Mouse (Mus musculus): ENCODE measurements at regions not wholly inside any gene's neighbourhood (a gene's known extent, or its start where the extent isn't known, plus 50 kb on each side); places are given as distances from the start of the nearest gene placed in this dataset.

DNA sequence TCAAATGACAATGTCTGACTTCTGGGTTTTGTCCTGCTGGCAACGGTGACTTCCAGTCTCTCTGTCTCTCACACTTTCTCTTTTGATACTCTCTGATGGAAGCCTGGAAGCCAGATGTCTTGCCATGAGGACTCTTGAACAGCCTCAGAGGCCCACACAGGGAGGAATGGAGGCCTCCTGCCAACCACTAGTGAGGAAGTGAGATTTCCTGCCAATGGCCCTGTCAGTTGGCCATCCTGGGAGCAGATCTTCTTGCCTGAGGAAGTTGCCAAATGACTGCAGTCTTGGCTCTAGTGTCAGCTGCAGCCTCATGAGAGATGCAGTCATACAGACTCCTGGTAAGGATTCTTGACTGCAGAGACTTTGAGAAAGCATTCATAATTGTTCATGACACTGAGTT lies 741.7 kb downstream of the Adgrl2 start:
- Histone ChIP-seq H3K4me2 (replicated peaks; ENCODE audit: low read depth) (no peak overlapping the region), H3K36me3 (ENCODE audit: control insufficient read depth, insufficient read depth) (no peaks in the 10 kb centered on the region), H3K9me3 (ENCODE audit: control insufficient read depth) (no peaks in the 10 kb centered on the region), H3K4me3 (ENCODE audit: low read depth, low read length) (no peak overlapping the region), H3K27me3 (replicated peaks; ENCODE audit: control insufficient read depth, insufficient read depth, low read length) (no peaks in the 10 kb centered on the region), H3K27ac (ENCODE audit: low read depth, low read length) (no peak overlapping the region), H3K4me1 (replicated peaks; ENCODE audit: control insufficient read depth, insufficient read depth, low read length) (no peaks in the 10 kb centered on the region), H3K9ac (ENCODE audit: low read depth, low read length) (no peak overlapping the region)
- no peak for TF ChIP-seq CTCF (IDR thresholded peaks at IDR 0.05; ENCODE audit: low read depth)
- WGBS = 59% methylated on average over 1 of the region's 1 CpGs
- no peak for ATAC-seq

GRCm38 (mm10) chr3:148246786-148247185 lies 743.6 kb downstream of the Adgrl2 start:
- Histone ChIP-seq H3K36me3 (ENCODE audit: control insufficient read depth, insufficient read depth) (no peaks in the 10 kb centered on the region), H3K4me1 (replicated peaks; ENCODE audit: control insufficient read depth, insufficient read depth, low read length) (no peaks in the 10 kb centered on the region), H3K9me3 (ENCODE audit: control insufficient read depth) (no peaks in the 10 kb centered on the region), H3K27ac (ENCODE audit: low read depth, low read length) (no peak overlapping the region), H3K9ac (ENCODE audit: low read depth, low read length) (no peak overlapping the region), H3K27me3 (replicated peaks; ENCODE audit: control insufficient read depth, insufficient read depth, low read length) (no peaks in the 10 kb centered on the region), H3K4me3 (ENCODE audit: low read depth, low read length) (no peak overlapping the region), H3K4me2 (replicated peaks; ENCODE audit: low read depth) (no peak overlapping the region)
- ATAC-seq = no peak
- no peak for TF ChIP-seq CTCF (IDR thresholded peaks at IDR 0.05; ENCODE audit: low read depth)

- ATAC-seq = no peak
- no peaks in the 10 kb centered on the region for H3K9me3 ChIP-seq (ENCODE audit: control insufficient read depth)
Measured at GRCm38 (mm10) chr3:148238093-148238492, 752.3 kb downstream of the Adgrl2 start.

DNA sequence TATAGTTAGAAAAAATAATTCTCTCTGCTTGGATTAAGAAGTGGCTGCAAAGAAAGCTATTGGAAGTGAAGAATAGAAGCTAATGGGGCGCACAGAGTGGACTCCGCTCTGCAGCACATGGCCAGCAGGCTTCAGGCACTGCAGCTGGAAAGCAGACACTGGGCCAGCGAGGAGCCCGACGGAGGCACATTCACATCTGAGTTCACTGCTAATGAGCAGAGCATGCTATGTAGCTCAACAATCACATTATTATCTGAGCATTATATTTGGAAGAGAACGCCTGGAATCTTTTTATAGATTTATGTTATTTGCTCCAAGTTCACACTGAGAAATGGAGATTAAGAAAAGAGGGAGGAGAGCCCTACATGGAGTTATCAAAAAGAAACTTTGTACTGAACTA lies 752.8 kb downstream of the Adgrl2 start:
- H3K9ac ChIP-seq (ENCODE audit: low read depth, low read length) = no peak overlapping the region
- H3K4me1 ChIP-seq (replicated peaks; ENCODE audit: control insufficient read depth, insufficient read depth, low read length) = no peaks in the 10 kb centered on the region
- no peaks in the 10 kb centered on the region for H3K27me3 ChIP-seq (replicated peaks; ENCODE audit: control insufficient read depth, insufficient read depth, low read length)
- H3K4me3 ChIP-seq (ENCODE audit: low read depth, low read length) = no peak overlapping the region
- TF ChIP-seq CTCF (IDR thresholded peaks at IDR 0.05; ENCODE audit: low read depth) = no peak
- no peak overlapping the region for H3K4me2 ChIP-seq (replicated peaks; ENCODE audit: low read depth)
- 82% methylated on average over 6 of the region's 6 CpGs for WGBS
- no peaks in the 10 kb centered on the region for H3K9me3 ChIP-seq (ENCODE audit: control insufficient read depth)
- ATAC-seq = no peak
- no peak overlapping the region for H3K27ac ChIP-seq (ENCODE audit: low read depth, low read length)
- H3K36me3 ChIP-seq (ENCODE audit: control insufficient read depth, insufficient read depth) = no peaks in the 10 kb centered on the region

More at GRCm38 (mm10) chr3:148238093-148238492, 752.3 kb downstream of the Adgrl2 start:
- Histone ChIP-seq H3K9ac (ENCODE audit: low read depth, low read length) (no peak overlapping the region), H3K4me1 (replicated peaks; ENCODE audit: control insufficient read depth, insufficient read depth, low read length) (no peaks in the 10 kb centered on the region), H3K4me3 (ENCODE audit: low read depth, low read length) (no peak overlapping the region), H3K4me2 (replicated peaks; ENCODE audit: low read depth) (no peak overlapping the region), H3K27ac (ENCODE audit: low read depth, low read length) (no peak overlapping the region), H3K36me3 (ENCODE audit: control insufficient read depth, insufficient read depth) (no peaks in the 10 kb centered on the region), H3K27me3 (replicated peaks; ENCODE audit: control insufficient read depth, insufficient read depth, low read length) (no peaks in the 10 kb centered on the region)
- no peak for TF ChIP-seq CTCF (IDR thresholded peaks at IDR 0.05; ENCODE audit: low read depth)

DNA sequence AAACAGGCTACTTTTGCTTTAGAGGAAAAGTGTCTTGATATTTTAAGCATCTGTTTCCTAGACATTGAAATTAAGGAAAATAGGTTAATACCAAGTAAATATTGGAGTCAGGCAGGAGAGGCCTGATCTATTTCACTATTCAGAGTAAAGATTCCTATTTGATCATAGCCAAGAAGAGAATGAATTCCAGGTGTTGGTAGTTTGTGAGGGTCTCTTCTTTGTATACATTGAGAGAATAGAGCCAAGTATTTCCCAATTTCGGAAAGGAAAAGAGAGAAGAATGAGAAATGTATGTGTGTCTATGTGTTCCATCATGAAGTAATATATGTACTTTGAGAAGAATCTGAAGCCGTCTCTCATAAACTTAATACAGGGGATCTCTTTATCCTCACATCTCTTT lies 756.7 kb downstream of the Adgrl2 start:
- no peak overlapping the region for H3K4me2 ChIP-seq (replicated peaks; ENCODE audit: low read depth)
- no peaks in the 10 kb centered on the region for H3K4me1 ChIP-seq (replicated peaks; ENCODE audit: control insufficient read depth, insufficient read depth, low read length)
- H3K36me3 ChIP-seq (ENCODE audit: control insufficient read depth, insufficient read depth) = no peaks in the 10 kb centered on the region
- ATAC-seq = no peak
- no peak for TF ChIP-seq CTCF (IDR thresholded peaks at IDR 0.05; ENCODE audit: low read depth)
- H3K9ac ChIP-seq (ENCODE audit: low read depth, low read length) = no peak overlapping the region
- 88% methylated on average over 2 of the region's 2 CpGs for WGBS
- no peak overlapping the region for H3K4me3 ChIP-seq (ENCODE audit: low read depth, low read length)
- no peaks in the 10 kb centered on the region for H3K27me3 ChIP-seq (replicated peaks; ENCODE audit: control insufficient read depth, insufficient read depth, low read length)
- no peak overlapping the region for H3K27ac ChIP-seq (ENCODE audit: low read depth, low read length)
- no peaks in the 10 kb centered on the region for H3K9me3 ChIP-seq (ENCODE audit: control insufficient read depth)

DNA sequence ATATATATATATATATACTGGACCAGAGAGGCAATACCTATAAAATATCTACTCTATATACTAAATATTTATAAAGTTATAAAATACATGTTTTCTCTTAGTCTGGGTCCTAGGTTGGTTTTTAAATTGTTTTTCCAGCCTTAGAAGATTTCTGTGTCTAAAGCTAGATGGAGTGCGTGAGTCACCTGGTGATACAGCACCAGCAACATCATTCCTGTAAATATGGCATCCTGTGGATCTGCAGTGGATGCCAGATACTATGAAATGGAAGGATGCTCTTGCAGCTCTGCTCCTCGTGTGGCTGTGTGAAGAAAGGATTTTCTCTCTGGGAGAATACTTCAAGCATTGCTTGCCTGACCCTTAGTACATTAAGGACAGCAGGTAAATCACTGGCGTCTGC lies 761.2 kb downstream of the Adgrl2 start:
- Histone ChIP-seq H3K9ac (ENCODE audit: low read depth, low read length) (no peak overlapping the region), H3K9me3 (ENCODE audit: control insufficient read depth) (no peaks in the 10 kb centered on the region), H3K4me2 (replicated peaks; ENCODE audit: low read depth) (no peak overlapping the region), H3K27ac (ENCODE audit: low read depth, low read length) (no peak overlapping the region), H3K4me1 (replicated peaks; ENCODE audit: control insufficient read depth, insufficient read depth, low read length) (no peaks in the 10 kb centered on the region), H3K27me3 (replicated peaks; ENCODE audit: control insufficient read depth, insufficient read depth, low read length) (no peaks in the 10 kb centered on the region), H3K4me3 (ENCODE audit: low read depth, low read length) (no peak overlapping the region), H3K36me3 (ENCODE audit: control insufficient read depth, insufficient read depth) (no peaks in the 10 kb centered on the region)
- TF ChIP-seq CTCF (IDR thresholded peaks at IDR 0.05; ENCODE audit: low read depth) = no peak
- ATAC-seq = no peak
- 68% methylated on average over 3 of the region's 3 CpGs for WGBS

- no peak overlapping the region for H3K9ac ChIP-seq (ENCODE audit: low read depth, low read length)
- H3K36me3 ChIP-seq (ENCODE audit: control insufficient read depth, insufficient read depth) = no peaks in the 10 kb centered on the region
- no peak for TF ChIP-seq CTCF (IDR thresholded peaks at IDR 0.05; ENCODE audit: low read depth)
- H3K4me1 ChIP-seq (replicated peaks; ENCODE audit: control insufficient read depth, insufficient read depth, low read length) = no peaks in the 10 kb centered on the region
- 39% methylated on average over 9 of the region's 9 CpGs for WGBS
- H3K27ac ChIP-seq (ENCODE audit: low read depth, low read length) = no peak overlapping the region
- no peak for ATAC-seq
- H3K4me2 ChIP-seq (replicated peaks; ENCODE audit: low read depth) = no peak overlapping the region
- no peaks in the 10 kb centered on the region for H3K9me3 ChIP-seq (ENCODE audit: control insufficient read depth)
- no peak overlapping the region for H3K4me3 ChIP-seq (ENCODE audit: low read depth, low read length)
- H3K27me3 ChIP-seq (replicated peaks; ENCODE audit: control insufficient read depth, insufficient read depth, low read length) = no peaks in the 10 kb centered on the region
Measured at GRCm38 (mm10) chr3:148228002-148228707, 762.2 kb downstream of the Adgrl2 start.
